Mouse (Mus musculus) 3T3-L1 (cell line): ENCODE results near the gene Cdk2.
A peak's percentile ranks its signal among the peaks of the same experiment; 100 is the strongest.
"Not testable (repeated sequence)": the region's sequence is repeated elsewhere in the genome, so short reads cannot be mapped to it uniquely, and the experiment has no call there.

Experiments
- DNase-seq: peaks from one replicate; pipeline ENCODE4 v3.0.0-alpha.2; 2015; ENCODE audit warnings: low read depth, low spot score

Gene Cdk2

DNA sequence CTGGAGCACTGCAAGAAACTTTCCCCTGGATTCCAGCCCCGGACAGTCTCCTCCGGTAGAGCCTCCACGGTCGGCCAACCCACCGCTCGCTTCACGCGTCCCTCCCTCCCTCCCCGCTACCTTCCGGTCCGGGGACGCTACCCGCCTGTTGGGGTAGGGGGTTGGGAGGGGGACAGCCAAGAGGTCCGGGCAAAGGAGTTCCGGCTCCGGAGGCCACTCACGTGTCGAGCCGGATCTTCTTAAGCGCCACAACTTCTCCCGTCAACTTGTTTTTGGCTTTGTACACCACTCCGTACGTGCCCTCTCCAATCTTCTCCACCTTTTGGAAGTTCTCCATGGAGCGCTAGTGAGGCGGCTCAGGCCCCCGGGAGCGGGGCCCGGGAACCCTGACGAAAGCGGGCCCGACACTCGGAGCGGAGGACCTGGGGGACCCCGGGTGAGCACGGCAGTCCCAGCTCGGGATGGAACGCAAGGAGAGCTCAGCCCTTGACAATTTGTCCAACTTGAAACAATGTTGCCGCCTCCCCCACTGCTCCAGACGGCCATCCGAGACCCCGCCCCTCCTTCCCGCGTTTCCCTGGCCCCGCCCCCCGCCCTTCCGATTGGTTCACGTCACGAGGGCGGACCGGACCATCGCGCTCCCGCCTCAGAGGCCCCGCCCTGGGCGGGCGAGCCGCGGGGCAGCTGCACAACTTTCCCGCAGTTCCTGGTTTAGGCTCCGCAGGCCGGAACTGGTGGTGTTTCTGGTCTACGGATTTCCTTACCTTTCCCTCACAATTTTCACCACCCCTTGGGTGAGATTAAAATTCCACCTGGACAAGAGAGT, at the start of gene Cdk2:
Cdk2 (minus strand) TSS at position 541 of the 826 bp plus-strand sequence.
- DNase-seq: peak; percentile 84

DNA sequence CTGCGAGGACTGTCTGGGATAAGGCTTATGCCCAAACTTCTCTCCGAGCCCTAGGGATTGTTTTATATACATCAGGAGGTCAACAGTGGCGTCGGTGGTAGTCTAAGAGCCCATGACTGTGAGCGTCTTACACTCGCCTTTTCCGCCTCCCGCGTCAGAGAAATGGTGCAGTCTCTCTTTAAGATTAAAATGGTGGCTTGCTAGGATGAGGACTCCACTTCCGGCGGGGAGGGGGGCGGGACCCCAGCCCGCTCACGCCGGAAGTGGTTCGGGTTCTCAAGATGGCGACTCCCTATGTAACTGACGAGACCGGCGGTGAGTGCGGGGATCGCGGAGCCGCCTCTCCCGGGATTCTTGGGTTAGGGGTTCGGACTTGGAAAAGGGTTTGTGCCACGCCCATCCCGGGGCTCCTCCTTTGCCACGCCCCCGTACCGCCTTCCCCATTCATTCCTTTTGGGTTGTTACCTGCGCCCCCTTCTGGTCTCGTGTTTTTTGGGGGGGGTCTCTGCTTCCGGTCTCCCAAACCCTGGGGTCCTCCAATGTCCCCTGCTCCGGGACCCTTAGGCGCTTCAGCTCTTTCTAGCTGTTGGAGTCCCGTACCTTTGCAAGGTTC, 43.5 kb upstream of the Cdk2 start:
- DNase-seq: peak; percentile 90

DNA sequence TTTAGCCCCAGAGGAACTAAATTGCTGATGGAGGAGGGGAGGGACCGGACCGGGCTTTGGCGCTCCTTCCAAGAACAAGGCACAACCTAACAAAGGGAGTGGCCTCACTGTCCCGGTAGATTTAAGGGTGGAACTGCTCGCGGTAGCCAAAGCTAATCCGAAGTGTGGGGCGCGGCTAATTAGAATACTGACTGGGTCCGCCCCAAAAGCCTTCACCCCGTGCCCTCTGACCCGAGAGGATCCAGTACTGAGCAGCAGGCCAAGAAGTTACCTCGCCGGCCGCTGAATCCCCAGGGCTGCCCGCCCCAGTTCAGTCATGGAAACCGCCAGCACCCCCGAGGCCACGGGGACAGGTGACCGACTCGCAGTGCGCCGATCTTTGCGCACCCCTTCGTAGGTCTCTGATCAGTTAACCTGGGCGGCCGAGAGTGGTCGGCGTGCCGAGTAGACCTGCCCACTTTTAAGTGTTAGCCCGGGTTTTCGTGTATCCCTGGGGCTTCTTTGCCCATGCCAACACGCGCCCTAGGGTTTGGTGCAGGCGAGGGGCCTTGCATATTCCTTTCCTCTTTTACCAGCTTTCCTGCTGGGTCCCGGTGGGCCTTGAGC, 42.9 kb upstream of the Cdk2 start, which contains the start of gene Pym1:
Pym1 (plus strand) TSS at position 244 of the 606 bp plus-strand sequence.
- DNase-seq: peak; percentile 83

DNA sequence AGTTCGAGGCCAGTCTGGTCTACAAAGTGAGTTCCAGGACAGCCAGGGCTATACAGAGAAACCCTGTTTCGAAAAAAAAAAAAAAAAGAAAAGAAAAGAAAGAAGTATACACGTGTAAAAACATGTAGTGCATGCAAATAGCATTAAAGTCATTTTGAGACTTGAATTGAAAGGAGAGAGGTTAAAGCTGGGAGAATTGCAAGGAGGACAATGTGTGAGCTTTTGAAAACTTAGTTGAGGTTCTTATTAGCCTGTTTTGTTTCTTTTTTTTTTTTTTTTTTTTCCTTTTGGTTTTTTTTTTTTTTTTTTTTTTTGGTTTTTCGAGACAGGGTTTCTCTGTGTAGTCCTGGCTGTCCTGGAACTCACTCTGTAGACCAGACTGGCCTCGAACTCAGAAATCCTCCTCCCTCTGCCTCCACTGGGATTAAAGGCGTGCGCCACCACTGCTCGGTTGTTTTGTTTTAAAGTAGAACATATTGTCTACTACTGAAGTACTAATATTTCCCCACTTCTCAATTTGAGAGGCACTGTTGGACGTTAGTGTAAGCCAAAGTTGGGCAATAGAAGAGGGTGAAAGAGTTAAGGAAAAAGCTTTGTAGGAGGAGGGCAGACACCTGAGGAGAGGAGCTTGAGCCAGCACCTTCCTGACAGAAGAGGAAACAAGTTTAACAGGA, 42.3 kb upstream of the Cdk2 start:
- no peak for DNase-seq

DNA sequence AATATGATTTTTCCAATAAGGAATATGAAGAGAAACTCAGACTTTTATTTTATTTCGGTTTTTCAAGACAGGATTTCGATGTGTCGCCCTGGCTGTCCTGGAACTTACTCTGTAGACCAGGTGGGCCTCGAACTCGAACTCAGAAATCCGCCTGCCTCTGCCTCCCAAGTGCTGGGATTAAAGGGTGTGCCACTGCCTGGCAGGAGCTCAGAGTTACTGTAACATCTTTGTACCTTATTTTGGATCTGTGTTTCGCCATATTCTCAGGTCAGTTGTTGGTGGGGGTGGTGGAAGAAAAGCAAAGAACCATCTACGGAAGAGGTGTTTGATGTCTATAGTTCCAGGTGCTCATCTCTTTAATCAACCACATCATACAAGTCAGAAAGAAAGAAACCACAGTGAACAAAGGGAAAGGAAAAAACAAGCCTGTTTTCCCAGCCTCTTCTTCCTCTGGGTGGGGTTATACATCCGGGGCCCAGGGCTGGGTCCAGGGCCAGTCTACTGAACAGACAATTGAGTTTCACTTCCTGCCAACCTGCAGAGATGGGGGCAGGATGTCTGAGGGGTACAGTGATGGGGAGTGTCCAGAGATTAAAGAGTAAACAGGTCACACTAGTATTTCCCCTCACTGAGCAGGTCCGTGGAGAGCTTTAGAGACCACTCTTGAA, 41.2 kb upstream of the Cdk2 start:
- no peak for DNase-seq

DNA sequence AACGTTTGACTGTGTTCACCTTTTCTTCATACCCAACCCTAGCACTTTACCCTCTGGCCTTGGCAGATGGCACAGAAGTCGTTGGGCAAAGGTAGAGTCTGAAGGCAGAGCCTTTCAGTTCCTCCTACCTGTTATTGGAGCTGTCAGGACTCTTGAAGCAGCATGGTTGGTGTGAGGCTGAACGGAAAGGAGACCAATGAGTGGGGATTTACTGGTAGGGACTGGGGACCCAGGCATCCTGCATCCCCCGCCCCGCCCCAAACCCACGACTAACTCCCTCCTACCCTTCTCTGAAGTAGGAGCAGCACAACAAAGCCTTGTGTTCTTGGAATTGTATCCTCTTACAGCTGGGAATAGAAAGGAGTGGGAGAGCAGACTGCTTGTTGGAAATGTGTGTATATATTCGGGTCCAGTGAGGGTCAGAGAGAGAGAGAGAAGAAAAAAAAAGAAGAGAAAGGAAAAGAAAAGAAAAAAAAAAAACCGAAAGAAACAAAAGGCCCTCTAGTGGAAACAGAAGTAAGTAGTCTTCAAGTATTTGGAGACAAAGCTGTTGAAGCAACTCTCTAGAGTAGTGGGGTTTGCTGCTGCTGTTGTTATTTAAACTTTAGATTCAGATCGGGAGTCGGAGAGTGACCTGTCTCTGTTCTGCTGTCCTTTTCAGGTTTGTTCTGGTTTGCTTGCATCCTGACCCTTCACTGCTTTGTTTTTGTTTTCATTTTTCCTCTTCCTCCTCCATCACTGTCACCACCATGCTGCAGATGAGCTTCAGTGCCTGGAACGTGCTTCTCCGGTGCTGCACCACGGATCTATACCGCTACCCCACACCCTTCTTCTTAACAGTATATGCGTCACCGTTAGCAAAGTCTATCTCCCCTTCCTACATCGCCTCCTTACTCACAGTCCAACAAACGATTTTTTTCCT, 40.1 kb upstream of the Cdk2 start, which contains the start of gene Dgka:
Dgka (minus strand) TSS at position 176 of the 922 bp plus-strand sequence.
- DNase-seq: peak; percentile 56

DNA sequence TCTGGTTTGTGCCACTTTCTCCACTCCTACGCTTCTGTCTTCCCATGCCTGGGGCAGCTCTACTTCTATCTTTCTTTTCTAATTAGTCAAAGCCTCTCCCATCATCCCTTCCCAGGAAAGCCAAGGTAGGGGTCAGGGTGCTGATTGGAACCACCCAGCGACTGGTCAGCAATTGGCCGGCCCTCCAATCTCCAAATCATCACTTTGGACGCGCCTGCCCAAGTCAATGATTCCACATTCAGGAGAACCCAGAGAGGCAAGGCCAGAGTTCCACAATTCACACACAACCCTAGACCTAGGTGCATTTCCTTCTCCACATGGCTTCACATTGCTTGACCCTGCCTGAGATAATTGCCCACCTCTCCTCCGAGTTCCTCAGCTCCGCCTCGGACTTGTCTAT, 39.4 kb upstream of the Cdk2 start:
- no peak for DNase-seq

DNA sequence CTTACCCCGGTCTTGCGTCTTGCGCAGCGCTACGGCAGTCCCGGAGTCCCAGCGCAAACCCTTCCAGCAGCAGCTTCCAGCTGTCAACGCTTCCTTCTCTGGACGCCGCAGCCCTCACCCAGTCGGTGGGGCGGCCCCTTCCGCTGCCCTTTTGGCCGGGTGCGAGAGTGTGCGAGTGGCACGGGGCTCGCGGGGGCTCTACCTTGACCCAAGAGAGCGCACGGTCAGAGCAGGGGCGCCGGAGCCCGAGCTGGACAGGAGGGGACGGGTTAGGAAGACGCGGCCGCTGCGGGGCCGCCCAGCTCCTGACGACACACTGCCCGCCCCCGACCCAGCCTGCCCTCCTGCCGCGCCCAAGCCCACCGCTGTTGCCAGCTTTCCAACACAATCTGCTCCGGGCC, 39.0 kb upstream of the Cdk2 start:
- DNase-seq: no peak

DNA sequence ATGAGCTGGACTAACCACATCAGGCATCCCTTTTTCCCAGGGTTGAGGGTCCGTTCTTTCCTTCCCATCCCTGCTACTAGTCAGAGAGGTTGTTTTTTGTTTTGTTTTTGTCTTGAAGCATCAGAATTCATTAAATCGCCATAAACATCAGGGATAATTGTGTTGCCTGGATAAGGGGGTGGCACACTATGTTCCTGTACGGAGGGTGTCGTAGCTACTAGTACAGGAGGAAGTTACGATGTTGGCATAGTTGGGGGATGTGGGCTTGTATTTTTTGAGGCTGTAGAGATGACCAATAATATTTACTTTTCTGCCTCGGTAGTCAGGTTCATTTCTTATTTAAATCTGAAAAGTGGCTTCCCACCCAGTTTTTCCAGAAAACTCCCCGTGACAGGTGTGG, 38.4 kb upstream of the Cdk2 start:
- no peak for DNase-seq

DNA sequence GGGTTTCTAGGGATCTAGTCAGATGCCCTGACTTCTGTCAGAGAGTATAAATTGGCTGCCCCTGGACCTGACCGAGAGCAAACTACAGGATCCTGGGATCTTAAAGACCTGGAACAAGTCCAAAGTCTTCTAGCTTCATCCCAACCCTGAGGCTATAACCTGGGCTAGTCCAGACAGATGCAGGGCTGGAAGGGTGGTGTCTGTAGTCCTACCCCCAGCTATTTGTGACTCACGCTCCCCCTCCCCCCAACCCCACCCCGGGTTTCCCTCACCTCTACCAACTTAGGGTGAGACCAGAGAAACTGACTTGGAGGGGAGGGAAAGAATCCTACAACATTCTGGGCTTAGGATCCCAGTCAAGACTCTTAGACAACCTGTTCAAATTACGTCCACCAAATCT, 37.8 kb upstream of the Cdk2 start:
- DNase-seq: peak; percentile 34

DNA sequence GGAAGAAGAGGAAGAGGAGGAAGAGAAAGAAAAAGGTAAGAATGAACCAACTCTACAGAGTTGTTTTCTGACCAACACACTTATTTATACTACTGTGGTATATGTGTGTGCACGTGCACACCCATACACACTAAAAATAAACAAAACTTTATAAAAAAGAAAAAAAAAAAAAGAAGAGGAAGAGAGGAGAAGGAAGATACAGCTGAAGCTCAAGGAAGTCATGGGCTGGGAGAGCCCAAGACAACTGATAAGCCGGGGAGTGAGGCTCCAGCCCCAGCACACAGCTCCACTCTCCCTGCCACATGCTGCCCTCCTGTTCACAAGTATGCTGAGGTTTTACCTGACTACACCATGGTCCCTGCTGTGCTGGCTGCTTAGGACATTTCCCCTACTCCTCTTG, 35.5 kb upstream of the Cdk2 start:
- no peak for DNase-seq

DNA sequence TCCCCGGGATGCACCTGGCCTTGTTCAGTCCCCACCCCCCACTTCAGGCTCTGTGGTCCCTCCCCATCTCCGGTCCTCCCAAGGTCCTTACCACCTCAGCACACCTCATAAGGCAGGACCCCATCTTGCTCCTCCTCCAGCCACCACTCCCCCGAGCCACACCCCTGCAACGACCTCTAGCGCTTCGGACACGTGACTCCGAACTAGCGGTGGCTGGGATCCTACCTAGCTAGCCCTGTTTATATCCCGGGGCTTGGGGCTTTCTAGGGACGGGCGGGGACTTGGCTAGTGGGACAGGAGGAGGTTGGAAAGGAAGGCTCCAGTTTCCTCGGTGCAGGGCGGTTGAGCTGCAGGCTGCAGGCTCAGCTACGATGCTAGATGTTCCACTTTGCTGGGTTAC, 32.6 kb upstream of the Cdk2 start:
- DNase-seq: peak; percentile 15

DNA sequence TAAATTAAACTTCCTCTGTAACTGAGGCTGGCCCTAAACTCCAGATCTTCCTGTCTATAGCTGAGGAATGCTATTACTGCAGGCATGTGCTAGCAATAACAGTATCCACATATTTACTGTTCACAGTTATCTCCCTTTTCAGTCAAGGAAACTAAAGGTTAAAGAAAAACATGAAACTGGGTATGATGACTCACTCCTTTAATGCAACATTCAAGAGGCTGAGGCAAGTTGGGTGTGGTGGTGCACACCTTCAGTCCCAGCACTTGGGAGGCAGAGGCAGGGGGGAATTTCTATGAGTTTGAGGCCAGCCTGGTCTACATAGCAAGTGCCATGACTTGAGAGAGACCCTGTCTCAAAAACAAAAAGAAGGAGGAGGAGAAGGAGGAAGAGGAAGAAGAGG, 27.2 kb upstream of the Cdk2 start:
- peak; percentile 43 for DNase-seq

DNA sequence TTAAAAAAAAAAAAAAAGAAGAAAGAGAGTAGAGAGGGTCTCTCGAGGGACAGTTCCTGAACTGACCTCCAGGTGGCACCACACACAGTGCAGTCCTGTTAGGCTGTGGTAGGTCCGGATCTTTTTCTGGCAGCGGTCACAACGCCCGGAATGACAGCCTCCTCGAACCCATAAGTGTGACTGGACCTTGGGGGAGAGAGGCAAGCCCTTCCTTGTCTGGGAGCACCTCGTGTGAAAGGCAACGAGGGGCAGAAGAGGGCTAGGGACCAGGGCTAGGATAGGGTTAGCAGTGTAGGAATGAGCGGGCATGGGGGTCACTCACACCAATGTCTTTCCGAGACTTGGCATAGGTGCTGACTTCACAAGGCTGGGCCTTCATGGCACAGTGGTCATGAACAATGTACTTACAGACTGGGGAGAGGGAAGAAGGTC, 26.2 kb upstream of the Cdk2 start:
- peak; percentile 84 for DNase-seq

DNA sequence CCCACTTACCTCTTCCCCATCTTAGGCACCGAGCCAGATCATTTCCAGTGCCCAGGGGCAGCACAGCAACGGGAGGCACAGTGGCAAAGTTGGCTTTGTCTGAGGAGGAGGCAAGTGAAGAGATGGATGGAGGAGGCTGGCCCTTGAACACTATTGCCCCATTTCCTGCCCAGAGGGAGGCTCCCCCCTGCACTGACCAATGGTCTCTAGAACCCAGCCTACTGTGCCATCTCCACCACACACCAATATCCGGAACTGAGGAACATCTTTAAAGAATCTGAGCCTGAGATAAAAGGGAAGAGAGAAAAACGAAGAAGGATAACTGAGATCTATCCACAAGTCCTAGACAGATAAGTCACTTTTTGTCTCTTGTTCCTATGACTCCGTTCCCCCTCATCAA, 23.2 kb upstream of the Cdk2 start:
- no peak for DNase-seq

DNA sequence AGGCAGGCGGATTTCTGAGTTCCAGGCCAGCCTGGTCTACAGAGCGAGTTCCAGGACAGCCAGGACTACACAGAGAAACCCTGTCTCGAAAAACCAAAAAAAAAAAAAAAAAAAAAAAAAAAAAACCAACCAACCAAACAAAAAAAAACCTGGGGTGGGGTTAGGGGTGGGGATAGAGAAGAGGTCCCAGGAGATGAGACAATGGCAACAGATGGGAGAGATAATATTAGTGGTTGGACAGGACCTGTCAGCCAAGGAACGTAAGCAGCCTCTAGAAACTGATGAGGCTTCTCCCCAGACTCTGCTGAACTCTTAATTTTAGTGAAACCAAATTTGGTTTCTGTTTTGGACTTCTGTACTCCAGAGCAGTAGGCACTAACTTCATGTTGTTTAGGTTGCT, 20.6 kb upstream of the Cdk2 start:
- not testable (repeated sequence) for DNase-seq

DNA sequence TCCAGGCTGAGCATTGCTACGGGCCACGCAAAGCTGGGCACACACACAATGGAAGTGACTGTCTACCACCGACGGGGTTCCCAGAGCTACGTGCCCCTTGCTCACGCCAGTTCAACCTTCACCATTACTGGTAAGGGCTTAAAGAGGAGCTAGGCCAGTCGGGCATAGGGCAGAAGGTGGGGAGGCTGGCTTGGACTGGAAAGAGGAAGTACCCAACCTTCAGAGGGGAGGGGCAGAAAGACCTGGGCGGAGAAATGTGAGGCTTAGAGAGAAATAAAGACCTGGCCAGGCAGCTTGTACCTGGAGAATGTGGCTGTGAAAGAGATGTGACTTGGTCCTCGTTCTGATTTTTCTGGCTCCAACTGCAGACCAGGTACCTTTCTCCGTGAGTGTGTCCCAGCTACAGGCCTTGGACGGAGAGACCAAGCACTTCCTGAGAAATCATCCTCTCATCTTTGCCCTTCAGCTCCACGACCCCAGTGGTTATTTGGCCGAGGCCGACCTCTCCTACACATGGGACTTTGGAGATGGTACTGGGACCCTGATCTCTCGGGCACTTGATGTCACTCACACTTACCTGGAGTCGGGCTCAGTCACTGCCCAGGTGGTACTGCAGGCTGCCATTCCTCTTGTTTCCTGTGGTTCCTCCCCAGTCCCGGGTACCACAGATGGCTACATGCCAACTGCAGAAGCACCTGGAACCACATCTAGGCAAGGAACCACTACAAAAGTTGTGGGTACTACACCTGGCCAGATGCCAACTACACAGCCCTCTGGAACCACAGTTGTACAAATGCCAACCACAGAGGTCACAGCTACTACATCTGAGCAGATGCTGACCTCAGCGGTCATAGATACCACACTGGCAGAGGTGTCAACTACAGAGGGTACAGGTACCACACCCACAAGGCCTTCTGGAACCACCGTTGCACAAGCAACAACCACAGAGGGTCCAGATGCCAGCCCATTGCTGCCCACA, 11.0 kb upstream of the Cdk2 start:
- DNase-seq: no peak

DNA sequence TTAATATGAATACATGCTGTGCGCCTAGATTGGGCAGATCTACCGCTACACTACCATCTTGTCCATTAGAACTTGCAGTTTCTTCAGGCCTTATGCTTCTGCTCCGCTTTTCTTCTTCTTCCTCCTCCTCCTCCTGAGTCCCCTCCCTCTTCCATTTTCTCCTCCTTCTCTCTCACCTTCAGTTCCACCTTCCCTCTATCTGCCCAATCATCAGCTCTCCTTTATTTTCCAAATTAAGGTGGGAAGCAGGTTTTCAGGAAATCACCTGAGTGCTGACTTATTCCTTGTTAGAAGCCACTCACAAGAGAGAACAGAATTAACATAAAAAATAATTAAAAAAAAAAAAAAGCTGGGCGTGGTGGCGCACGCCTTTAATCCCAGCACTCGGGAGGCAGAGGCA, 6.5 kb upstream of the Cdk2 start:
- DNase-seq: not testable (repeated sequence)

DNA sequence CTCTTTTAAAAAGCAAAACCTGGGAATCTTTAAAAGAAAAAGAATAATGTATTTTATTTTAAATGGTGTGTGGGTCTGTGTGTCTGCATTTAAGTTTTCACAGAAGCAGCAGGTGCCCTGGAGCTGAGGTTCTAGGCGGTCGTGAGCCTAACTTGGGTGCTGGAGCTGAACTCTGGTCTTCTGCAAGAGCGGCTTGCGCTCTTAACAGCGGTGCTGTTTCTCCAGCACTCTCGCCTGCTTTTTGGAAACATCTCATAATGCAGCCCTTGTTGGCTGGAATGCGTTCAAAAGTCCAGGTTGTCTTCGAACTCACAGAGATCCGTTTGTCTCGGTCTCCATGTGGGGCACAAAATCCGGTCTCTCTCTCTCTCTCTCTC, 474 bp upstream of the Cdk2 start:
- no peak for DNase-seq
